ENCODE assay signal across 21 mouse cellular contexts in genomic region chr7:74687303-74688115, GRCm38 (mm10).
DNase-seq lines count a peak whose midpoint lies in the region; ATAC-seq lines count a peak whose summit lies in the region.
"Had no signal": no experiment of that assay in that cellular context is flagged by ENCODE, and none has a peak within 500 bp of the region (broad histone marks: within the 10 kb centered on the region; RNA-seq: fewer than 3 reads in every experiment).

No protein-coding gene starts in this region.

- no peak overlapping the region for H3K4me3 ChIP-seq in hindbrain, embryonic 11.5 days (ENCODE audit: low read depth, low read length)
- no peak overlapping the region for H3K4me3 ChIP-seq in hindbrain, embryonic 10.5 days
- no peak overlapping the region for H3K4me3 ChIP-seq in forebrain, embryonic 14.5 days (ENCODE audit: low read depth, low read length)
- H3K4me3 ChIP-seq in neural tube, embryonic 12.5 days, result no peak overlapping the region
- H3K4me3 ChIP-seq in intestine, embryonic 16.5 days (ENCODE audit: low read length), result no peak overlapping the region
- H3K4me3 ChIP-seq: erythroblast, embryonic 14.5 days; gastrocnemius, adult 2 months; kidney, embryonic 15.5 days; left cerebral cortex, adult 2 months; limb, embryonic 12.5 days; liver, embryonic 15.5 days had no signal

- peak; percentile 49; the same call in 1 of the 2 replicates for ATAC-seq in hindbrain, embryonic 11.5 days (ENCODE audit: low FRiP score)
- ATAC-seq in forebrain, embryonic 14.5 days, result peak; percentile 95
- ATAC-seq in neural tube, embryonic 12.5 days (ENCODE audit: low FRiP score, low read depth), result peak; percentile 81
- no peak for ATAC-seq in frontal cortex, adult (ENCODE audit: low TSS enrichment)
- no peak for ATAC-seq in intestine, embryonic 16.5 days

- no peak overlapping the region for H3K4me2 ChIP-seq in hindbrain, embryonic 11.5 days (replicated peaks; ENCODE audit: low read depth, low read length)
- H3K4me2 ChIP-seq in forebrain, embryonic 14.5 days (ENCODE audit: low read length), result no peak overlapping the region
- H3K4me2 ChIP-seq in neural tube, embryonic 12.5 days (replicated peaks), result no peak overlapping the region
- H3K4me2 ChIP-seq in intestine, embryonic 16.5 days (ENCODE audit: low read depth, low read length), result no peak overlapping the region
- H3K4me2 ChIP-seq: kidney, embryonic 15.5 days; limb, embryonic 12.5 days; liver, embryonic 15.5 days had no signal

- H3K9ac ChIP-seq in hindbrain, embryonic 11.5 days (ENCODE audit: low read depth, low read length), result no peak overlapping the region
- H3K9ac ChIP-seq in forebrain, embryonic 14.5 days (ENCODE audit: low read length), result no peak overlapping the region
- no peak overlapping the region for H3K9ac ChIP-seq in neural tube, embryonic 12.5 days
- no peak overlapping the region for H3K9ac ChIP-seq in intestine, embryonic 16.5 days (ENCODE audit: low read depth, low read length)
- H3K9ac ChIP-seq: kidney, embryonic 15.5 days; limb, embryonic 12.5 days; liver, embryonic 15.5 days had no signal

- H3K4me1 ChIP-seq in hindbrain, embryonic 11.5 days (replicated peaks; ENCODE audit: control insufficient read depth, insufficient read depth, low read length), result no peaks in the 10 kb centered on the region
- peaks cover 12% of the 10 kb centered on the region for H3K4me1 ChIP-seq in hindbrain, embryonic 10.5 days (replicated peaks)
- H3K4me1 ChIP-seq in forebrain, embryonic 14.5 days (ENCODE audit: control insufficient read depth, insufficient read depth, low read length), result peaks cover 3% of the 10 kb centered on the region; the same call in 1 of the 2 replicates
- H3K4me1 ChIP-seq in neural tube, embryonic 12.5 days, result peaks cover 14% of the 10 kb centered on the region
- H3K4me1 ChIP-seq in intestine, embryonic 16.5 days (ENCODE audit: control insufficient read depth, insufficient read depth, low read length), result no peaks in the 10 kb centered on the region
- H3K4me1 ChIP-seq: kidney, embryonic 15.5 days; limb, embryonic 12.5 days; liver, embryonic 15.5 days had no signal

- 49% methylated on average over 13 of the region's 13 CpGs for WGBS in hindbrain, embryonic 11.5 days
- 63% methylated on average over 13 of the region's 13 CpGs for WGBS in hindbrain, embryonic 10.5 days
- WGBS in forebrain, embryonic 14.5 days, result 5% methylated on average over 13 of the region's 13 CpGs
- WGBS in neural tube, embryonic 12.5 days, result 28% methylated on average over 13 of the region's 13 CpGs
- 63% methylated on average over 13 of the region's 13 CpGs for WGBS in intestine, embryonic 16.5 days

- peak; percentile 16 for DNase-seq in hindbrain, embryonic 11.5 days (ENCODE audit: low spot score)
- no peak for DNase-seq in hindbrain, embryonic 10.5 days (ENCODE audit: low spot score)
- peak; percentile 24 for DNase-seq in Muller cell, postnatal 12 days (ENCODE audit: inconsistent ontology term)
- DNase-seq in forebrain, embryonic 14.5 days (ENCODE audit: low spot score), result peak; percentile 82
- DNase-seq in c-Kit-positive CD71-positive TER-119-positive erythroid progenitor cells, embryonic 14.5 days (ENCODE audit: low spot score), result no peak
- DNase-seq: adrenal gland, adult 2 months; cerebellum, adult 18-20 months; gastrocnemius, adult 2 months; heart, adult 11 months; heart, postnatal 10 days; lung, postnatal 10 days; right cerebral cortex, adult 18-20 months; thymus, adult 2 months had no signal

- H3K27me3 ChIP-seq in hindbrain, embryonic 11.5 days (ENCODE audit: control insufficient read depth, insufficient read depth, low read length), result no peaks in the 10 kb centered on the region
- H3K27me3 ChIP-seq in hindbrain, embryonic 10.5 days (ENCODE audit: insufficient read depth, poor library complexity, severe bottlenecking), result no peaks in the 10 kb centered on the region
- no peaks in the 10 kb centered on the region for H3K27me3 ChIP-seq in forebrain, embryonic 14.5 days (replicated peaks; ENCODE audit: control insufficient read depth, insufficient read depth, low read length)
- no peaks in the 10 kb centered on the region for H3K27me3 ChIP-seq in neural tube, embryonic 12.5 days (replicated peaks)
- H3K27me3 ChIP-seq in intestine, embryonic 16.5 days (replicated peaks; ENCODE audit: control insufficient read depth, insufficient read depth, low read length), result no peaks in the 10 kb centered on the region
- H3K27me3 ChIP-seq: kidney, embryonic 15.5 days; limb, embryonic 12.5 days; liver, embryonic 15.5 days had no signal

- no peaks in the 10 kb centered on the region for H3K36me3 ChIP-seq in hindbrain, embryonic 11.5 days (ENCODE audit: control insufficient read depth, insufficient read depth, low read length)
- no peaks in the 10 kb centered on the region for H3K36me3 ChIP-seq in hindbrain, embryonic 10.5 days
- H3K36me3 ChIP-seq in forebrain, embryonic 14.5 days (ENCODE audit: control insufficient read depth, insufficient read depth, low read length), result no peaks in the 10 kb centered on the region
- no peaks in the 10 kb centered on the region for H3K36me3 ChIP-seq in neural tube, embryonic 12.5 days
- H3K36me3 ChIP-seq in intestine, embryonic 16.5 days (ENCODE audit: control insufficient read depth, insufficient read depth, low read length), result no peaks in the 10 kb centered on the region
- H3K36me3 ChIP-seq: kidney, embryonic 15.5 days; limb, embryonic 12.5 days; liver, embryonic 15.5 days had no signal

- no peak overlapping the region for H3K27ac ChIP-seq in hindbrain, embryonic 11.5 days (ENCODE audit: low read depth, low read length)
- H3K27ac ChIP-seq in hindbrain, embryonic 10.5 days, result no peak overlapping the region
- H3K27ac ChIP-seq in forebrain, embryonic 14.5 days (ENCODE audit: low read depth, low read length), result no peak overlapping the region
- H3K27ac ChIP-seq in neural tube, embryonic 12.5 days, result no peak overlapping the region
- H3K27ac ChIP-seq in intestine, embryonic 16.5 days (ENCODE audit: low read length), result no peak overlapping the region
- H3K27ac ChIP-seq: gastrocnemius, adult 2 months; kidney, embryonic 15.5 days; left cerebral cortex, adult 2 months; limb, embryonic 12.5 days; liver, embryonic 15.5 days had no signal

- H3K9me3 ChIP-seq in hindbrain, embryonic 11.5 days (ENCODE audit: control insufficient read depth, low read length), result no peaks in the 10 kb centered on the region
- H3K9me3 ChIP-seq in hindbrain, embryonic 10.5 days, result no peaks in the 10 kb centered on the region
- no peaks in the 10 kb centered on the region for H3K9me3 ChIP-seq in forebrain, embryonic 14.5 days (replicated peaks; ENCODE audit: control insufficient read depth, low read length)
- no peaks in the 10 kb centered on the region for H3K9me3 ChIP-seq in neural tube, embryonic 12.5 days
- H3K9me3 ChIP-seq in intestine, embryonic 16.5 days (ENCODE audit: control insufficient read depth, low read length), result no peaks in the 10 kb centered on the region
- H3K9me3 ChIP-seq: kidney, embryonic 15.5 days; limb, embryonic 12.5 days; liver, embryonic 15.5 days had no signal

Comparison
In these comparisons a context has a peak if more than half of its experiments do, and no peak if none do; other contexts are left out.
1. DNase-seq: peak in hindbrain, embryonic 11.5 days (single experiment), Muller cell, postnatal 12 days (single experiment) and forebrain, embryonic 14.5 days (single experiment); none in hindbrain, embryonic 10.5 days (single experiment) and c-Kit-positive CD71-positive TER-119-positive erythroid progenitor cells, embryonic 14.5 days (single experiment).
2. ATAC-seq: peak in hindbrain, embryonic 11.5 days (single experiment), forebrain, embryonic 14.5 days (single experiment) and neural tube, embryonic 12.5 days (single experiment); none in frontal cortex, adult (single experiment) and intestine, embryonic 16.5 days (single experiment).